Mouse (Mus musculus) heart, embryonic 11.5 days (tissue): ENCODE measurements around the gene Retsat. TPM values are rescaled to one million over a fixed set of nuclear protein-coding genes. Genes with fewer than 3 reads are reported as not detected.

Experiments
- ATAC-seq: fragments of 200-750 bp; cut with Nextera tagmentation; replicated peaks from 2 replicates; pipeline ENCODE4 v1.8.0; 2017; ENCODE audit warnings: moderate library complexity; ENCODE audit not compliant: insufficient number of reproducible peaks, low FRiP score, low TSS enrichment
- H3K27ac ChIP-seq: fragments of 300-500 bp; sonication (generic); 2 replicates; pipeline ENCODE4 v1.5.1; 2014; ENCODE audit warnings: mild to moderate bottlenecking, low read depth, low read length
- H3K27me3 ChIP-seq: fragments of 300-500 bp; sonication (generic); 2 replicates; pipeline ENCODE4 v1.6.1; 2014; ENCODE audit warnings: mild to moderate bottlenecking, low read length, mixed read lengths; ENCODE audit not compliant: control insufficient read depth, insufficient read depth
- H3K36me3 ChIP-seq: fragments of 300-500 bp; sonication (generic); 2 replicates; pipeline ENCODE4 v1.6.1; 2014; ENCODE audit warnings: mild to moderate bottlenecking, low read length, moderate library complexity, mixed read lengths; ENCODE audit not compliant: control insufficient read depth, insufficient read depth
- H3K4me1 ChIP-seq: fragments of 300-500 bp; sonication (generic); 2 replicates; pipeline ENCODE4 v1.6.1; 2014; ENCODE audit warnings: low read length; ENCODE audit not compliant: control insufficient read depth, insufficient read depth
- H3K4me2 ChIP-seq: fragments of 300-500 bp; sonication (generic); 2 replicates; pipeline ENCODE4 v1.6.1; 2014; ENCODE audit warnings: mild to moderate bottlenecking, moderate library complexity
- H3K4me3 ChIP-seq: fragments of 300-500 bp; sonication (generic); 2 replicates; pipeline ENCODE4 v1.5.1; 2014; ENCODE audit warnings: low read depth, low read length
- H3K9ac ChIP-seq: fragments of 300-500 bp; sonication (generic); 2 replicates; pipeline ENCODE4 v1.6.1; 2014; ENCODE audit warnings: mild to moderate bottlenecking, low read depth, low read length, moderate library complexity
- H3K9me3 ChIP-seq: fragments of 300-500 bp; sonication (generic); replicated peaks from 2 replicates; pipeline ENCODE4 v1.6.1; 2016; ENCODE audit warnings: low read length; ENCODE audit not compliant: control insufficient read depth
- WGBS: fragments of 180-500 bp; shearing (Covaris S2); extraction: QIAGEN DNeasy Blood & Tissue Kit; methylation state at CpG from one replicate; pipeline ENCODE4 v1.1.7; 2014; ENCODE audit not compliant: insufficient replicate concordance; 5-methylcytosine and 5-hydroxymethylcytosine counted together
- polyA plus RNA-seq: library from polyadenylated mRNA; unstranded; fragments of >200 nt; fragmentation: Nextera tagmentation; extraction: Ambion mirVana; gene quantifications from 2 replicates; pipeline ENCODE4 v1.2.1, GENCODE M21; 2014

The Retsat gene
- polyA plus RNA-seq, 1 experiment from 2014 or later, result 13.9 TPM

DNA sequence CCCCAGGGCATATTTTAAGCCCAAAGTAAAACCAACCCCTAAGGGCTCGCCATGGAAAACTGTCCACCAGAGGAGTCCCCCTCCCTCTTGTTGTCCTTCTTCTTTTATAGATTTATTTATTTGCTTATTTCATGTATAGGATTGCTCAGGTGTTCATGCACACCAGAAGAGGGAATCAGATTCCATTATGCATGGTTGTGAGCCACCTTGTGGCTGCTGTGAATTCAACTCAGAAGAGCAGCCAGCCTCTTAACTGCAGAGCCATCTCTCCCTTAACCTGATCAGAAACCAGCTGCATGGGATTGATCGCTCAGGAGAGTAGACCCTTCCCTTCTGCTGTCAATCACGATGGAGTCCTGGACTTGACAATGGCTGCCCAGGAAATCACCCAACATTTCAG, 38.7 kb downstream of the Retsat start:
- H3K4me1 ChIP-seq, result peaks cover 4% of the 10 kb centered on the region; the same call in 1 of the 2 replicates
- H3K27ac ChIP-seq, result no peak overlapping the region
- no peak overlapping the region for H3K4me3 ChIP-seq
- 74% methylated on average over 3 of the region's 3 CpGs for WGBS
- H3K27me3 ChIP-seq, result no peaks in the 10 kb centered on the region
- H3K4me2 ChIP-seq, result no peak overlapping the region
- no peaks in the 10 kb centered on the region for H3K36me3 ChIP-seq
- no peak overlapping the region for H3K9ac ChIP-seq
- ATAC-seq, result no peak
- no peaks in the 10 kb centered on the region for H3K9me3 ChIP-seq

DNA sequence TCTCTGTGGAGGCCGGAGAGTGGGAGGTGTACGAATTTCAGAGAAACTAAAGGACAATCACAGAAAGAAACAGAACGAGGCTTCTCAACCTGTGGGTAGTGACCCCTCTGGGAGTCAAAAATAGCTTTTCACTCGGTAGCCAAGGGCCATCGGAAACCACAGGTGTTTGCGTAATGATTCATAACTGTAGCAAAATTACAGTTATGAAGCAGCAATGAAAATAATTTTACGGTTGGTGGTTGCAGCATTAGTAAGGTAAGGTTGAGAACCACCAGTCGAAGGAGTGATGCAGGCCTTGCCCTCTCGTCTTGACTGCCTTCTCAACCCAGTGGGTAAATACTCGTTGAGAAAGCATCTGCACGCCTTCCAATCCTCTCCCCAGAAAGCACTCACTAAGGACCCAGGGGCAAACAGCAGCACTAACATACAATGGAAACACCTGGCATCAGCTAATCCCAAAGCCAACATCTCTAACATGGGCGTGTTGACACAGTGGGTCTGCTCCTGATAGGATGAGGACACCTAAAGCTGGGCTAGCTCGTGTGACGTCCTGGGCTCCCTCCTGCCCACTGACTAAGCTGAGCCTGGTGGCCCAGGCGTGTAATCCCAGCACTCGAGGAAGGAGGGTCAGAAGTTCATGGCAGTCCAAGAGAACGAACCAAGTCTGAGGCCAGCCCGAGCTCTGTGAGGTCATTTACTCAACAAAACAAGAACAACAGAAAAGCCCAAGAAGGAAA, 43.1 kb downstream of the Retsat start:
- Histone ChIP-seq H3K9me3 (no peaks in the 10 kb centered on the region), H3K4me1 (peaks cover 1% of the 10 kb centered on the region; the same call in 1 of the 2 replicates), H3K9ac (no peak overlapping the region), H3K27me3 (no peaks in the 10 kb centered on the region), H3K4me2 (no peak overlapping the region), H3K36me3 (no peaks in the 10 kb centered on the region), H3K27ac (no peak overlapping the region), H3K4me3 (no peak overlapping the region)
- WGBS, result 81% methylated on average over 18 of the region's 18 CpGs
- no peak for ATAC-seq

DNA sequence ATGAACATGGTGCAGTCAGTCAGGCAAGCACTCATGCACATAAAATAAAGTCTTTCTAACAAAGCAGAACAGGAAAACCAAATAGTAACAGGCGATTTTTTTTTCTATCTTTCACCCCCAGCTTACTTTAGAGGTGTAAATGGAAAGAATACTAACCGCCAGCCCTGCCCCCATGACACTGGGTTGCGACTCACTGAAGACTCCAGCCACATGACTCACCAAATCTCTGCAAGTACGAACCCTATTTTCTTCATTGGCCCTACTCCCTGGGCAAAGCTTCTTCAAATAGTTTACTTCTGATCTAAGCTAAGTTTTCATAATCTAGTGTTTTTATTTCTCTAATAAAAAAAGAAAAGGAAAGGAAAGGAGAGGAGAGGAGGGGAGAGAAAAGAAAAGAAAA, 46.3 kb downstream of the Retsat start:
- Histone ChIP-seq H3K27ac (no peak overlapping the region), H3K9me3 (no peaks in the 10 kb centered on the region), H3K36me3 (no peaks in the 10 kb centered on the region; the same call in 1 of the 2 replicates), H3K4me3 (no peak overlapping the region), H3K4me1 (peaks cover 9% of the 10 kb centered on the region; the same call in 1 of the 2 replicates), H3K27me3 (no peaks in the 10 kb centered on the region), H3K4me2 (no peak overlapping the region), H3K9ac (no peak overlapping the region)
- ATAC-seq, result no peak
- 75% methylated on average over 4 of the region's 4 CpGs for WGBS

DNA sequence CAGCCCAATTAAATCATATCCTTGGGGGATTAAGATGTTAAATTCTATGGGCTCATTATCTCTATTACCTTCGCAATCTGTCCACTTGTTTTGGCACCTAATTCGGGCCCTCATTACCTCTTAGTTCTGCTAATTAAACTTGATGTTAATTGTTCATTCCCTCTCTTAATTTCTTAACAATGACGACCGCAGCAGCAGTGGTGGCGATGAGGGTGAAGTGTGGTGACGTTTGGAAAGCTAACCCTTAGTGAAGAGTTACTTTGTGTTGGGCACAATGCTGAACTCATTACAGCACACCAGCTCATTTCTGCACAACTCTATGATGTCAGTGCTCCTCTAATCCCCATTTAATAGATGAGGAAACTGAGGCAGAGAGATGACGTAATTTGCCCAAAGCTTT, 47.1 kb downstream of the Retsat start:
- no peak overlapping the region for H3K9ac ChIP-seq
- no peaks in the 10 kb centered on the region for H3K9me3 ChIP-seq
- H3K4me1 ChIP-seq, result peaks cover 9% of the 10 kb centered on the region; the same call in 1 of the 2 replicates
- WGBS, result 87% methylated on average over 7 of the region's 7 CpGs
- no peak for ATAC-seq
- no peak overlapping the region for H3K4me3 ChIP-seq
- no peak overlapping the region for H3K27ac ChIP-seq
- no peaks in the 10 kb centered on the region; the same call in 1 of the 2 replicates for H3K36me3 ChIP-seq
- no peak overlapping the region for H3K4me2 ChIP-seq
- H3K27me3 ChIP-seq, result no peaks in the 10 kb centered on the region

DNA sequence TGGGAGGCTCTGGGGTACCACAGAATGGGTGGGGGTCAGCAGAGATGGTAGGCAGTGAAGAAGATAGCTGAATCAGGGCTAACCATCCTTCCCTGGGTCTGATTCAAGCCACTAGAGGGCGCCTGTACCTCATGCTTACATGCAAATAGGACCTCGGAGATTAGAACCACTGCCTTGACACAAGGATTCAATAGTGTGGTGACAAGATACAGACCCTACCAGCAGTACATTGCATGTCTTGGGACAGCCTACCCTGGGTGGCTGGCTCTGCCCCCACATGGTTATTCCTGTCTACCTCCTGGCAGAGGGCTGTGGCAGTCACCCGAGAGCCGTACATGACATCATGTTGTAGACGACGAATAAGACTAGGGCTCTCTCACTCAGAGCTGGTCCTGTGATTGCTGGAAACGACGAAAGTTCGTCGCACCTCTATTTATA, 49.1 kb downstream of the Retsat start:
- peak overlapping the region; percentile 33; the same call in 1 of the 2 replicates for H3K4me2 ChIP-seq
- no peaks in the 10 kb centered on the region; the same call in 1 of the 2 replicates for H3K36me3 ChIP-seq
- 0 out of 2 replicates have a peak overlapping the region, but pooled peaks have one; percentile 11 for H3K27ac ChIP-seq
- H3K4me1 ChIP-seq, result peaks cover 9% of the 10 kb centered on the region; the same call in 1 of the 2 replicates
- no peak overlapping the region; the same call in 1 of the 2 replicates for H3K9ac ChIP-seq
- no peaks in the 10 kb centered on the region for H3K27me3 ChIP-seq
- WGBS, result 40% methylated on average over 10 of the region's 10 CpGs
- peak; percentile 66; the same call in 1 of the 2 replicates for ATAC-seq
- H3K9me3 ChIP-seq, result no peaks in the 10 kb centered on the region
- H3K4me3 ChIP-seq, result no peak overlapping the region

DNA sequence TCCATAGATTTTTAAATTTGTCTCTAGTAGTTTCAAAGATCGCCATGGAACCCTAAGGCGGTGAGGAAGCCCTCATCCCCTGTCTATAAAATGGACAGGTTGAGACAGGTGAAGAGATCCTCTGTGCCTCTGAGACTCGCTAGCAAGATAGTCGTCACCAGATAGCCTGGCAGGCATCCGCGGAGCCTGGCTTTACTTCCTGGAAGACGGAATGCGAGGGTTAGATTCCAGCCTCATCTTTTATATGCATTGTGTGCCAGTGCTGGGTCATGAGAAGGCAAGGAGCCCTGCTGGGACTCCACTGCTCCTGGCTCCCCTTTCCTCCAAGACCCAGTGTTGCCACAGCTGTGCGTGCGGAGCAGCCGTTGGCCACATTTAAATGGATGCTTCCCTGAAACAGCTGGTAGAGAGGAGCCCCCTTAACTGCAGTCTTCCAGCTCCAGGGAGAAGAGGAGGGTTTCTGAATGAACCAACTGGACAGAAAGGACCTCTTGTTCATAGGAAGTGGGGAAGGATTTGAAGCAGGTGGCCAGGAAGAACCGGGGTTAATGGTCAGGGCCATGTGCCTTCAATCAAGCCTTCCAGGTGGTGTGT, 49.8 kb downstream of the Retsat start:
- Histone ChIP-seq H3K27ac (0 out of 2 replicates have a peak overlapping the region, but pooled peaks have one; percentile 11), H3K9me3 (no peaks in the 10 kb centered on the region), H3K4me2 (no peak overlapping the region), H3K4me1 (peaks cover 9% of the 10 kb centered on the region; the same call in 1 of the 2 replicates), H3K4me3 (no peak overlapping the region), H3K9ac (no peak overlapping the region), H3K36me3 (no peaks in the 10 kb centered on the region; the same call in 1 of the 2 replicates), H3K27me3 (no peaks in the 10 kb centered on the region)
- WGBS, result 67% methylated on average over 12 of the region's 12 CpGs
- no peak for ATAC-seq

DNA sequence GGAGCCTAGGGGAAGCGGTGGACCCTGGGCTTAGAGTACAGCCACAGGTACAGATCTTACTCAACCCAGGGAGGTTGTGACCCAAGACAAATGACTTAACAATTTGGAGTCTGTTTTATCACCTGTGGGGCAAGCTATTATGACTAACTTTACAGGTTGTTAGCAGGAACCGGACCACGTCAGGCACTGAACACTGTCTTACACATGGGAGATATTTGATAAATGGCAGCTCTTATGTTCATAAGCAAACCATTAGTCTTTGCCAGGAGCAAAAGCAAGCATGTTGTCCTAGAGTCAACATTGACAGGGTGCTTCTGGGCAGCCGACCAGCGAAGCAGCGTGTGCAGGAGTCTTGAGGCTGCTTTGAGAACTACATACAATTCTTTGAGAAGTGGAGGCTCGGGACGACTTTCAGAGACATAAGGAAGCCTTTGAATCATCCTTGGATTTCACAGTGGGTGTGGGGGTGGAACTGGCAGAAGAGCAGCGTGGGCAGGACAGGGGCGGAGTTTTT, 52.1 kb downstream of the Retsat start:
- Histone ChIP-seq H3K36me3 (no peaks in the 10 kb centered on the region; the same call in 1 of the 2 replicates), H3K4me2 (no peak overlapping the region), H3K27me3 (no peaks in the 10 kb centered on the region), H3K9me3 (no peaks in the 10 kb centered on the region), H3K27ac (no peak overlapping the region), H3K4me3 (no peak overlapping the region), H3K9ac (no peak overlapping the region), H3K4me1 (peaks cover 14% of the 10 kb centered on the region)
- WGBS, result 73% methylated on average over 10 of the region's 10 CpGs
- no peak for ATAC-seq

DNA sequence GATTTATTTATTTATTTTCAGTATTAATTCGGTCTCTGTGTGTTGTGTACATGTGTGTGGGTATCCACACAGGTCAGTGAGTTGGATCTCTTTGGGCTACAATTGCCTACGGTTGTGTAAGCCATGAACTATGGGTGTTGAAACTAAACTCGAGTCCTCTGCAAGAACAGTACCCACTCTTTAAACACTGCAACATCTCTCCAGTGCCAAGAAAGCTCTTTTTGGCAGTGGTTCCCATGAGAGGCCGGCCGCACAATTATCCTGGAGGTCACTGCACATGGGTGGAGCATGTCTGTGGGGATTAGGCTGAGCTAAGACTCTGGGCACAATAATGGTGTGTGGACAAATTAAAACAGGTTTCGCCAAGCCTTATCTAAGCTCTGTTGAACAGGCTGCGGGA, 55.1 kb downstream of the Retsat start:
- H3K9me3 ChIP-seq, result no peaks in the 10 kb centered on the region
- H3K27me3 ChIP-seq, result no peaks in the 10 kb centered on the region
- H3K4me3 ChIP-seq, result no peak overlapping the region
- ATAC-seq, result no peak
- H3K4me1 ChIP-seq, result peaks cover 12% of the 10 kb centered on the region
- H3K9ac ChIP-seq, result no peak overlapping the region
- no peak overlapping the region for H3K4me2 ChIP-seq
- no peak overlapping the region for H3K27ac ChIP-seq
- H3K36me3 ChIP-seq, result no peaks in the 10 kb centered on the region; the same call in 1 of the 2 replicates
- 80% methylated on average over 7 of the region's 7 CpGs for WGBS
